Mouse (Mus musculus): ENCODE results near the gene Tssk3.

The Tssk3 gene

DNA sequence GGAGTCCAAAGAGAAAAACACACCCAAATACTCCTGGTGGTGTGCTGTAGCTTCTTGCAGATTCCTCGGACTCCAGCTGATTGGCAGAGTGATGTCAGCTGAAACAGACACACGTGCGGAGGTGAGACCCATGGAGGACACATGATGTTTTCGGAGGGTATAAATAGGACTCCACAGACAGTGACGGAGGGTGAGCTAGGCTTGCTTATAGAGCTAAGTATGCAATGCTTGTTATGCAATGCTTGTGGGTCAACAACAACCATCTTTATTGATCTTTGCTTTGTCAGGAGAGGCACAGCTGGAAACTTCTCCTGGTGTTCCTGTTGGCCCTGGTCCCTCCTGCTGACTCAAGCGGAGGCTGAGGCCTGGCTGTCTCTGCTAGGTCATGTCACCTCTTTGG lies 42.1 kb downstream of the Tssk3 start:
- no peak for DNase-seq (ENCODE audit: low read depth, low spot score)

DNA sequence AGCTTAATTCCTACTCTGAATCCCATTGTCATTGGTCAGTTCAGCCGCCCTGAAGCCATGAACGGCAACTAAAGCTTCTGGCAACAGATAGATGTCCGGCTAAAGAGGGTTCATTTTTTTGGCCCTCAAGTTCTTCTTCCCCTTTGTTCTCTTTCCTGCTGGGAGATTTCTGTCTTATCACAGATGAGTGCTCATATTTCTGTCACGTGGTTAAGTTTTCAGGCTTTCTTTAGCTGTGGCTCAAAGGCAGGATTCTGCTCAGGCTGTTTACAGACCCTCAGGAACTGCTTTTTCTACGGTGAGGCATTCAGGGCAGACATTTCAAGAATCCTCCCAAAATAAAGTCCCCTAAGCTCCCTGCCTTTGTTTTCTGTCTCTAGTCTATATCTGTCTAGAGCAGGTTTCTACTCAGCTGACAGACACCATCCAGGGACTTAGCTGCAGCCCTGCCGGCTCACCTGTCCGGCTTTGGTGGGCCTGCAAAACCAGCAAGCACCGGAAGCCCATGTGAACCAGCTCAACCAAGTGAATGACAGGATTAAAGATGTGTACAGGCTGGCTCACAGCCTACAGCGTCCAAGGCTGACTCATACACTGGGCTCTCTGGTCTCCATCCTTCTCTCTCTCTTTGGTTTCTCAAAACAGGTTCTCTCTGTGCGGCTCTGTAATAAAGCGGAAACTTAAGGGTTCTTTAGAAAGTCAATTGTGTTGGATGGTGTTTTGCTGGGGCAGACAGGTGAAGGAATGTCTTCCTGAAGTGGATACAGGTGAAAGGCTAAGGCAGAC lies 42.9 kb downstream of the Tssk3 start:
- DNase-seq (ENCODE audit: low read depth, low spot score), result no peak

DNA sequence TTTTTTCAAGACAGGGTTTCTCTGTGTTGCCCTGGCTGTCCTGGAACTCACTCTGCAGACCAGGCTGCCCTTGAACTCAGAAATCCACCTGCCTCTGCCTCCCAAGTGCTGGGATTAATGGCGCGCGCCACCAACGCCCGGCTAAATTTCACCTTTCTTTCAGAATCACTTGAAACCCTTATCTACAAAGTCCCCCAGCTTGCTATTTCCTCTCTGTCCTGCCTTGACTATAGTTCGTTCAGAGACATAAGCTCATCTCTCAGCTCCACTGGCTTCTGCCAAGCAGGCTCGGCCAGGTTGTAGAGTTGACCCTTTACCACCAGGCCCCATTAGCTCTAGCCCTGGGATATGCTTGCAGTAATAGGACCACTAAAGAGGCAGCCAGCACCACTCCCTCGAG lies 43.5 kb downstream of the Tssk3 start:
- DNase-seq (ENCODE audit: low read depth, low spot score), result no peak

DNA sequence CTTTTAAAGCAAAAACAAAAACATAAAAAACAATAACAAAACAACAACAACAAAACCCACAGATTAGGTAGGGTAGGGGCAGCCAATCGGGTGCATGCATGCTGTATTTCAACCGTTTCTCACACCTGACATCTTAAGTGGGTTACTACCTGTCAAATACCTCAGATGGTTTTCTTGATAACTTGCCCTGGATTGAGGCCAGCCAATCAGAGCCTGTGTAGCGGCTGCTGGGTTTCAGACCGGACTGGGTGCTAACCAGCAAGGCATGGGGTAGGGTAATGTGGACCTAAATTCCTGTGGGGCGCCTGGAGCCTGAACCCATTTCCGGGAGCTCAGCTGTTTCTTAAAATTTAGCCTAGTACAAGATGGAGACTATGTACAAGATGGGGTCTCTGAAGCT lies 49.7 kb downstream of the Tssk3 start:
- DNase-seq (ENCODE audit: low read depth, low spot score), result no peak

DNA sequence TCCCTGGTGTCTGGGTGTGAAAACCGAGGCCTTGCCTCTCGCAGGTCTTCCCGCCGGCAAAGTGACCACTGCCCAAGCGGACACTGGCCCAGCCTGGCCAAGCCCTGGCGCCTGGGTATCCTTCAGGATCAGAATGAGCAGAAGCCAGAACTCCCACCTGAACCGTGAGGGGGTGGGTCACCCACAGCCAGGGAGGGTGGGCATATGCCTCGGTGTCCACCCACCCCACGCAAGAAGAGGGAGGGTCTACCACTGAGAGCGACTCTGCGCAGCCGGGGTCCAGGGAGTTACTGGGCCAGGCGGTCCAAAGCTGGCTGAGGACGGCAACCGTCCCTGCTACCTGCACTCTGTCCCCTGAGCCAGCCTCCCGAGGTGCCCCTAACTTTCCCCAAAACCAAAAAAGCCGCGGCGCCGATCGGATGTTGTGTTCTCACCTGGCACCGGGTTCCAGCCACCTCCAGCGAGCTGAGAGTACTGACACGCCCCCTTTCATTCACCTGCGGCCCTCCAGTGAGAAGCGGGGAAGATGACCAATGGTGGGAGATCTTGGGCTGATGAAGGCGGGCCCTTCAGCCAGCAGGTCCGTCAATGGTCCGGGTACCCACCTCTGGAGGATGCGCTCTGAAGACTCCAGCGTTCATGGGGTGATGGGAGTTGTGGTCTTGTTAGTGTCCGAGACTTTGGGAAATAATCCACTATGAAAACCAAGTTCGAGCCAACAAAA lies 50.3 kb downstream of the Tssk3 start, which contains the start of gene Zbtb8b:
Zbtb8b (minus strand) TSS at position 514 of the 724 bp plus-strand sequence.
- DNase-seq (ENCODE audit: low read depth, low spot score), result no peak

Measured in A20 (cell line).